Mouse (Mus musculus): ENCODE results near the gene Arrdc2. TPM values are rescaled to one million over a fixed set of nuclear protein-coding genes. Genes with fewer than 3 reads are reported as not detected.
A peak's percentile ranks its signal among the peaks of the same experiment; 100 is the strongest.

Arrdc2 gene
- polyA plus RNA-seq, 1 experiment from 2014 or later, result 4.3 TPM

- DNase-seq, result no peak
- H3K4me2 ChIP-seq, result peak overlapping the region; percentile 89
- H3K27me3 ChIP-seq (ENCODE audit: insufficient read depth, low read length), result no peaks in the 10 kb centered on the region
- 1% methylated on average over 66 of the region's 66 CpGs for WGBS
- H3K9me3 ChIP-seq (ENCODE audit: low read depth, low read length), result no peaks in the 10 kb centered on the region
- TF ChIP-seq CTCF (IDR thresholded peaks at IDR 0.05; ENCODE audit: low read depth), result no peak
- H3K4me1 ChIP-seq (ENCODE audit: insufficient read depth), result 0 out of 2 replicates have a peak, but pooled peaks cover 3% of the 10 kb centered on the region
- H3K9ac ChIP-seq, result peak overlapping the region; percentile 76
- ATAC-seq (ENCODE audit: insufficient read depth), result peak; percentile 42
- no peaks in the 10 kb centered on the region; the same call in 1 of the 2 replicates for H3K36me3 ChIP-seq (ENCODE audit: insufficient read depth)
- peak overlapping the region; percentile 93 for H3K27ac ChIP-seq (ENCODE audit: low read depth)
- H3K4me3 ChIP-seq (ENCODE audit: low read depth, low read length), result peak overlapping the region; percentile 73
Measured at GRCm38 (mm10) chr8:70838654-70839407, 689 bp downstream of the Arrdc2 start.

DNA sequence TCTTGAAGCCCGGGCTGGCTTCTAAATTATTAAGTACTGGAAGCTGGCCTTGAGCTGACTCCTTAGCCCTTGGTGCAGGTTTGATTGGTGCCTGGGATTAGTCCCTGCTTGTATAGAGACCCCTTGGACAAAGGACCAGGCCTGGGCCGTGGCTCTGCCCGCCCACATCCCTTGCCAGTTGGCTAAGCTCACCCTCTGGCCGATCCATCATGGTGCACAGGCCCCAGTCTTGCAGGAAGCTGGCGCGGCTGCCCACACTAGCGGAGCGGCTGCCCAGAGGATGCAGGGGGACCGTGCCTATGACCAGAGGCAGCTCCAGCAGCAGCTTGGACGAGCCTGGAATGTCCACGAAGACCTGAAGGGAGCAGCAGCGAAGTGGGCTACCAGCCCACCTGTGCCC is 2.9 kb downstream of the Arrdc2 start:
- DNase-seq (no peak), ATAC-seq (ENCODE audit: insufficient read depth) (no peak)
- H3K4me2 ChIP-seq, result no peak overlapping the region
- TF ChIP-seq CTCF (IDR thresholded peaks at IDR 0.05; ENCODE audit: low read depth), result no peak
- H3K27ac ChIP-seq (ENCODE audit: low read depth), result no peak overlapping the region
- no peak overlapping the region for H3K9ac ChIP-seq
- H3K36me3 ChIP-seq (ENCODE audit: insufficient read depth), result no peaks in the 10 kb centered on the region; the same call in 1 of the 2 replicates
- no peak overlapping the region for H3K4me3 ChIP-seq (ENCODE audit: low read depth, low read length)
- no peaks in the 10 kb centered on the region for H3K9me3 ChIP-seq (ENCODE audit: low read depth, low read length)
- H3K27me3 ChIP-seq (ENCODE audit: insufficient read depth, low read length), result no peaks in the 10 kb centered on the region
- H3K4me1 ChIP-seq (ENCODE audit: insufficient read depth), result 0 out of 2 replicates have a peak, but pooled peaks cover 3% of the 10 kb centered on the region
- WGBS, result 86% methylated on average over 12 of the region's 12 CpGs

DNA sequence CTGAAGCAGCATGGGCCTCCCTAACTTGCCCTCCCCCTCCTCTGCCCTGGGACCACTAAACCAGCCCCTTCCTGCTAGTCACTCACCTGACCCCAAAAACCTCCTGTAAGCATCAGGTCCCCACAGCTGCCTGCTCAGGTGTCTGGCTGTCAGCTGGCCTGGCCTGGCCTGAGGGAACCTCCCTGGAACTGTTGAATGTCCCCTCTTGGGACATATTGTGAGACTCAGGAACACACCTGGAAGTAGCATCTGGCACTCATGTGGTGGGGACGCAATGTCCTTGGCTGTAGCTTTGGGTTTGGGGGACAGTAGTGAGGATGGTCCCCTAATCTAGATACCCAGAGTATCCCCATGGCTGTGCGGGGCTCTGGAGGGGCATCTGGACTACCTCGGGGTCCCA is 5.4 kb downstream of the Arrdc2 start:
- no peak overlapping the region for H3K9ac ChIP-seq
- 0 out of 2 replicates have a peak, but pooled peaks cover 3% of the 10 kb centered on the region for H3K4me1 ChIP-seq (ENCODE audit: insufficient read depth)
- H3K4me3 ChIP-seq (ENCODE audit: low read depth, low read length), result no peak overlapping the region
- DNase-seq (no peak), ATAC-seq (ENCODE audit: insufficient read depth) (no peak)
- no peak overlapping the region for H3K4me2 ChIP-seq
- 94% methylated on average over 3 of the region's 3 CpGs for WGBS
- no peak overlapping the region for H3K27ac ChIP-seq (ENCODE audit: low read depth)
- H3K9me3 ChIP-seq (ENCODE audit: low read depth, low read length), result no peaks in the 10 kb centered on the region
- no peaks in the 10 kb centered on the region for H3K27me3 ChIP-seq (ENCODE audit: insufficient read depth, low read length)
- no peaks in the 10 kb centered on the region; the same call in 1 of the 2 replicates for H3K36me3 ChIP-seq (ENCODE audit: insufficient read depth)
- TF ChIP-seq CTCF (IDR thresholded peaks at IDR 0.05; ENCODE audit: low read depth), result no peak

DNA sequence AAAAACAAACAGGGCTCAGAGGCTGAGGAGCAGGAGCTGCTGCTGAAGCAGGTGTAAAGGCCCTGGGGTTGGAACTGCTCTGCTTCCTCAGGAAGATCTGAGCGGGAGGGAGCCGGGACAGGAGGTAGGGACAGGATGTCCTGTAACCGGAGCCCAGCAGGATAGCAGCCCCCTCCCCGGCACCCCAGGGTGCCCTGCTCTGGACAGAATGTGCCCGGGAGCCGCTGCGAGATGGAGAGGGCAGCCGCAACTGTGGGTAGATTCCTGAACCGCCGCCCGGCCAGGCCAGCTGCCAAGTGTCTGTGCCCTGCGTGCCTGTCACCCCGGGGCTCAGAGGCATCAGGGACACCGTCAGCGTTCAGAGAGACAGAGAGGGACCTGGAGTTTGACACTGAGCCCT is 6.0 kb downstream of the Arrdc2 start:
- no peak; the same call in 1 of the 2 replicates for ATAC-seq (ENCODE audit: insufficient read depth)
- 40% methylated on average over 15 of the region's 15 CpGs for WGBS
- no peak overlapping the region for H3K27ac ChIP-seq (ENCODE audit: low read depth)

DNA sequence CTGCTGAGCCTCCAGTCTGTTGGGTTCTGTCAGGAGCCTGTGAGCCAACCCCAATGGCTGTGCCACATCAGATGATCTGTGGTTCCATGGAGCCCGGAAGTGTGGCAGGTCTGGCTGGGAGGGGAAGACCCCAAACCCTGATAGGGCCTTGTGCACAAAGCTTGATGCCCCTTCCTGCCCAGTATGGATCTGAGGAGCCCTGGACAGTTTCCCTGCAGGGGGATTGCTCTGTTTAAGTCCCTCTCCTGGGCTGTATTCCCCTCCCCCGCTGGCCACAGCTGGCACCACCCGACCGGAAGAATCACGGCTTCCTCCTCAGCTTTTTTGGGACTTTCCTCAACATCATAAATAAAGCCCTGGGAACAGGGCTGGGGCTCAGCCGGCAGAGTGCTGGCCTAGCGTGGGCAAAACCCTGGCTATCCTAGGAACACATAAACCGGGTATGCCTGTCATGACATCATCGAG is 6.5 kb downstream of the Arrdc2 start:
- Histone ChIP-seq H3K9ac (no peak overlapping the region), H3K9me3 (ENCODE audit: low read depth, low read length) (no peaks in the 10 kb centered on the region), H3K4me1 (ENCODE audit: insufficient read depth) (no peaks in the 10 kb centered on the region), H3K36me3 (ENCODE audit: insufficient read depth) (no peaks in the 10 kb centered on the region; the same call in 1 of the 2 replicates), H3K4me3 (ENCODE audit: low read depth, low read length) (no peak overlapping the region), H3K27me3 (ENCODE audit: insufficient read depth, low read length) (no peaks in the 10 kb centered on the region), H3K27ac (ENCODE audit: low read depth) (no peak overlapping the region), H3K4me2 (no peak overlapping the region; the same call in 1 of the 2 replicates)
- WGBS, result 44% methylated on average over 9 of the region's 9 CpGs
- peak; percentile 39 for DNase-seq
- TF ChIP-seq CTCF (IDR thresholded peaks at IDR 0.05; ENCODE audit: low read depth), result no peak
- ATAC-seq (ENCODE audit: insufficient read depth), result no peak

More for the DNA sequence above, 6.0 kb downstream of the Arrdc2 start:
- Histone ChIP-seq H3K4me1 (ENCODE audit: insufficient read depth) (0 out of 2 replicates have a peak, but pooled peaks cover under 1% of the 10 kb centered on the region), H3K36me3 (ENCODE audit: insufficient read depth) (no peaks in the 10 kb centered on the region; the same call in 1 of the 2 replicates), H3K4me2 (peak overlapping the region; percentile 15; the same call in 1 of the 2 replicates), H3K27me3 (ENCODE audit: insufficient read depth, low read length) (no peaks in the 10 kb centered on the region), H3K9me3 (ENCODE audit: low read depth, low read length) (no peaks in the 10 kb centered on the region), H3K9ac (no peak overlapping the region), H3K4me3 (ENCODE audit: low read depth, low read length) (no peak overlapping the region)
- peak; percentile 22 for DNase-seq
- TF ChIP-seq CTCF (IDR thresholded peaks at IDR 0.05; ENCODE audit: low read depth), result no peak

DNA sequence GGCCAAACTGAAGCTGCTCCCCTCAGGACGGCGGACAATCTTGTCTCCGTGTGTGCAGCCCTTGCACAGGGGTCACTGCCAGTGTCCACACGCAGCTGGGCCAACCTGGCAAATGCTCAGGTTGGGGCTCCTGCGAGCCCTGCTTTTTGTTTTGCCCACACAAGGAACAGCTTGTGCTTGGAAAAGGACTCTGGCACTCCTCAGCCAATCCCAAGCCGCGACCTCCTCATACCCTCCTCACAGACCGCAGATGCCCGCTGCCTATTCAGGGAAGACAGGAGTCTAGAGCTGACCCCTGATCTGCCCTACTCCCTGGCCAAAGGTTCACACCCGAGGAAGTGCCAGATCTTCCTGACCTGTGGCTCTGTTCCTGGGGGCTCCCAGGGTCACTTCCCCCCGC is 7.1 kb downstream of the Arrdc2 start:
- 59% methylated on average over 11 of the region's 11 CpGs for WGBS
- ATAC-seq (ENCODE audit: insufficient read depth) (no peak), DNase-seq (no peak)
- no peaks in the 10 kb centered on the region for H3K27me3 ChIP-seq (ENCODE audit: insufficient read depth, low read length)
- no peaks in the 10 kb centered on the region for H3K4me1 ChIP-seq (ENCODE audit: insufficient read depth)
- no peak overlapping the region for H3K27ac ChIP-seq (ENCODE audit: low read depth)
- H3K4me2 ChIP-seq, result no peak overlapping the region
- no peak for TF ChIP-seq CTCF (IDR thresholded peaks at IDR 0.05; ENCODE audit: low read depth)
- no peaks in the 10 kb centered on the region; the same call in 1 of the 2 replicates for H3K36me3 ChIP-seq (ENCODE audit: insufficient read depth)
- no peak overlapping the region for H3K4me3 ChIP-seq (ENCODE audit: low read depth, low read length)
- no peak overlapping the region for H3K9ac ChIP-seq
- no peaks in the 10 kb centered on the region for H3K9me3 ChIP-seq (ENCODE audit: low read depth, low read length)

DNA sequence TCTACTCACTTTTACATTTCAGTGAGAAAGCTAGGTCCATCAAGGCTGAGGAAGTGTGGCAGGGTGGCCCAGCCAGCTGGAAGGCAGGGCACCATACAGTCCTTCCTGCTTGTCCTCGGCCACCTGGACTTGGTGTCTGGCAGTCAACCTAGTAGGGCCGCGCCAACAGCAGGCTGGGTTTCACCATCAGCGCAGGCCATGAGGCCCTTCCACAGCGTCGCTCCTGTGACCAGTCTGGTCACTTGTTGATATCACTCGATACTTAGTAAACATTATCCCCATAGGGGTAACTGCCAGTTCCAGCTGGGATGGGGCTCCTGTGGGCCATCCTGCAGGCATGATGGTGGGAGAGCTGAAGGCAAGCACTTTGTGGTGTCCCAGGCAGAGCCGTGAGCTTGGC is 8.0 kb downstream of the Arrdc2 start:
- TF ChIP-seq CTCF (IDR thresholded peaks at IDR 0.05; ENCODE audit: low read depth), result no peak
- no peaks in the 10 kb centered on the region; the same call in 1 of the 2 replicates for H3K36me3 ChIP-seq (ENCODE audit: insufficient read depth)
- WGBS, result 65% methylated on average over 8 of the region's 8 CpGs
- no peak overlapping the region for H3K4me2 ChIP-seq
- H3K9ac ChIP-seq, result no peak overlapping the region
- H3K4me1 ChIP-seq (ENCODE audit: insufficient read depth), result no peaks in the 10 kb centered on the region
- no peak overlapping the region for H3K4me3 ChIP-seq (ENCODE audit: low read depth, low read length)
- ATAC-seq (ENCODE audit: insufficient read depth) (no peak), DNase-seq (no peak)
- H3K27ac ChIP-seq (ENCODE audit: low read depth), result no peak overlapping the region
- H3K27me3 ChIP-seq (ENCODE audit: insufficient read depth, low read length), result no peaks in the 10 kb centered on the region
- no peaks in the 10 kb centered on the region for H3K9me3 ChIP-seq (ENCODE audit: low read depth, low read length)
